Mouse (Mus musculus): Measurements from ENCODE around the gene Hsf5. TPM values are rescaled to one million over a fixed set of nuclear protein-coding genes. Genes with fewer than 3 reads are reported as not detected.
A peak's percentile ranks its signal among the peaks of the same experiment; 100 is the strongest.

Hsf5 gene
- polyA plus RNA-seq, 1 experiment from 2014 or later: 0.49 TPM

DNA sequence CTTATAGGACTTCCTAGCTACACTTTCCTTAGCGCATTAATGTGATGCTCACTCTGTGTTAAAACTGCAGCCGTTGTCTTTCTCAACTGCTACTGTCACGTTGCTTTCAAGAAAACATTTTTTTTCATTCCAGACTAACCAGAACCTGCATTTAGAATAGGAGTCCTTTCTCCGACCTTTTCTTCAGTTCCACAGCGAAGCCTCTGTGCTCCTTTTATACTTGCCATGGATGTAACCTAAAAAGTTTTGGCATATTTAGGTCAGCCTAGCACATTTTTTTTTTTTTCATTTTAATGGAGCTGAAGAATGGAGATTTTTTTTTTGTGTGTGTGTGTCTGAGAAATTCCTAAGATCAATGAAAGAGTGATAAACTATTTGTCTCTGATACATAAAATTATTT, 1.4 kb upstream of the Hsf5 start:
- Histone ChIP-seq H3K4me1 (no peaks in the 10 kb centered on the region), H3K27me3 (no peaks in the 10 kb centered on the region), H3K4me2 (no peak overlapping the region), H3K9ac (no peak overlapping the region), H3K9me3 (peaks cover 6% of the 10 kb centered on the region), H3K27ac (no peak overlapping the region), H3K4me3 (replicated peaks) (no peak overlapping the region), H3K36me3 (replicated peaks) (peaks cover 87% of the 10 kb centered on the region)
- no peak for ATAC-seq (ENCODE audit: low FRiP score)
- 95% methylated on average over 5 of the region's 5 CpGs for WGBS

DNA sequence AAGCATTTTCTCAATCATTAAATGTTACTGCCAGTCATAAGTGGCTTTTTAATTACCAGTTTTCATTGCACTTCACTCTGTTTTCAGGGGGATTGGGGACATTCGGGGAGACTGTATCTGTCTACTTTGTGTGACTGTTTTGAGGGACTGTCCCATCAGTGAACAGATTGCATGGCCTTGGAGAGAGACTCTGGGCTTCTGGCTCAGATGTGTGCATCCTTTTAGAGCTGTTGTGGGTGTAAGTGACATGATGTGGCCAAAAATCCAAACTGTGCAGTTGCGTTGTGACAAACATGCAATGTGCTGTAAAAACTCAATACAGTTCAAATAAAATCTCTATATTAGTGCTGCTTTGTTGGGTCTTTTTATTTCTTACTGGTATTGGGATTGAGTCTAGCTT, 1.0 kb upstream of the Hsf5 start:
- Histone ChIP-seq H3K9me3 (peaks cover 6% of the 10 kb centered on the region), H3K27ac (no peak overlapping the region), H3K9ac (no peak overlapping the region), H3K4me2 (no peak overlapping the region), H3K36me3 (replicated peaks) (peaks cover 85% of the 10 kb centered on the region), H3K4me3 (replicated peaks) (no peak overlapping the region), H3K27me3 (no peaks in the 10 kb centered on the region), H3K4me1 (no peaks in the 10 kb centered on the region)
- ATAC-seq (ENCODE audit: low FRiP score): no peak
- WGBS: 98% methylated on average over 2 of the region's 2 CpGs

DNA sequence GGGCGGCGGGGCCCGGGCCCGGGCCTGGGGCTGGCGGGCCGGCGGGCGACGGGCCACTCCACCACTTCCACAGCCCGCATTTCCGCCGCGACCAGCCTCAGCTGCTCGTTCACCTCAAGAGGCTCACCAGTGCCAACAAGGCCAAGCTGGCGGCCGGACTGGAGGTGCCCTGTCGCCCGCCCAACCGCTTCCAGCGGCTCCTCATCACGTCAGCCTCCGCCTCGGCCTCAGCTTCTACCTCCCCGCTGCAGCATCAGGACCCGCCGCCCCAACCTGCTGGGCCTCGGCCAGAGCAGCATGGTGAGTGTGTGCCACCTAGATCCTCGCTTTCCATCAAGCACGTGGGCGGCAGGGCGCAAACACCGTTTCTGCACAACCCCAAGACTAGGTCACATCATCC, 642 bp downstream of the Hsf5 start:
- no peak overlapping the region for H3K27ac ChIP-seq
- no peak overlapping the region for H3K4me2 ChIP-seq
- no peak for ATAC-seq (ENCODE audit: low FRiP score)
- peaks cover 6% of the 10 kb centered on the region for H3K9me3 ChIP-seq
- no peaks in the 10 kb centered on the region for H3K4me1 ChIP-seq
- H3K36me3 ChIP-seq (replicated peaks): peaks cover 71% of the 10 kb centered on the region
- no peak overlapping the region for H3K9ac ChIP-seq
- no peaks in the 10 kb centered on the region for H3K27me3 ChIP-seq
- WGBS: 98% methylated on average over 32 of the region's 32 CpGs
- no peak overlapping the region for H3K4me3 ChIP-seq (replicated peaks)

DNA sequence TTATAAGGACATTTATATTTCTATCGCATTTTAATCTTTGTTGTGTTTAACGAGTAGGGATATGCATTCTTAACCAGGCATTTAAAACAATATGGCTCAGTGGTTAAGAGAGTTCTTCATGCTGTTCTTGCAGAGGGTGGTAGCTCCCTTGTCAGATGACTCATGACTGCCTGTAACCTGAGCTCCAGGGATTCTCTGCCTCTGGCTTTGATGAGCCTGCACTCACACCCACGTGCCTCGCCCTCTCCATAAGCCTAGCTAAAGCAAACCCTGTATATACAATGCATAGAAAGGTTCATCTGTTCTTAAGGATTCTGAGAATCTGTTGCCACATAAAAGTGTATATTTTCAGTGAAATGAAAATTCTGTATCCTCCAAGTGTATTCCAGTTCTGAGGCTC, 6.2 kb downstream of the Hsf5 start:
- Histone ChIP-seq H3K27ac (no peak overlapping the region), H3K4me3 (replicated peaks) (no peak overlapping the region), H3K4me2 (no peak overlapping the region), H3K9me3 (no peaks in the 10 kb centered on the region), H3K9ac (no peak overlapping the region), H3K36me3 (replicated peaks) (peaks cover 51% of the 10 kb centered on the region), H3K4me1 (no peaks in the 10 kb centered on the region), H3K27me3 (no peaks in the 10 kb centered on the region)
- ATAC-seq (ENCODE audit: low FRiP score): no peak
- WGBS: 85% methylated on average over 4 of the region's 4 CpGs

DNA sequence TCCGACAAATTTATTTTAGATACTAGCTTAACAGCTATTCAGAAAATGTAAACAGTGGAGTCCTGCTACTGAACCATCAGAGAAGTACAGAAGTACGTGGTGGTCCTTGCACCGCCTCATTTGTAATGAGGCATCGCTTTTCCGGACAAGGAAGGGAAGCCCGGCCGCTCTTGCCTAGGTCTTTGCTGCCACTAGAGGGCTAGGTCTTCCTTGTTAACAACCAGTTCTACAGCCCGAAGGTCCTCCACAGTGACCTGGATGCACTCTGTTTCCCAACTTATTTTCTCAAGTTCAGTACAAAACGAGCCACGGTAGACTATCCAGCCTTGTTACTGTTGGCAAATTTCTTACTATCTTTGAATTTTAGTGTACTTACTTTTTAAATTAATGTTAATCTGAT, 12.9 kb downstream of the Hsf5 start:
- Histone ChIP-seq H3K4me2 (no peak overlapping the region), H3K36me3 (replicated peaks) (peaks cover 13% of the 10 kb centered on the region), H3K4me3 (replicated peaks) (no peak overlapping the region), H3K9ac (no peak overlapping the region), H3K27me3 (no peaks in the 10 kb centered on the region), H3K27ac (no peak overlapping the region), H3K4me1 (no peaks in the 10 kb centered on the region), H3K9me3 (no peaks in the 10 kb centered on the region)
- ATAC-seq (ENCODE audit: low FRiP score): no peak
- 39% methylated on average over 10 of the region's 10 CpGs for WGBS

DNA sequence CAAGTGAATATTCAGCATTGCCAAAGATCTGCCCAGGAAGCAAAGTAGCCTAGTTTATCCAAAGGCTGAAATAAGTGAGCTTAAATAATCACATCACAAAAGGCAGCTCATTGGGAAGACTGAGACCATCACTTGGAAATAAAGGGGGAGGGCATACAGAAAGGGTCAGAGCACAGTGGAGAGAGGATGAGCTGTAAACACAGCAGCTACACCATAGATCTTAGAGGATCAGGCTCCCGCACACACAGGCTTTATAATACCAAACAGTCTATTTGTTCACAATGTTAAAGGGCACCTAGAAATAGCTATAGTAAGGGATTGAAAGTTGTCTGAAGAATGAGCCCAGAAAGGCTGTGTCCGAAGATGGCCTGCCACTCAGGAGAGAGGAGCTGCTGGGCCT, 21.8 kb downstream of the Hsf5 start:
- Histone ChIP-seq H3K4me2 (peak overlapping the region; percentile 76), H3K9ac (peak overlapping the region; percentile 70), H3K4me1 (peaks cover 6% of the 10 kb centered on the region), H3K27me3 (no peaks in the 10 kb centered on the region), H3K27ac (no peak overlapping the region), H3K9me3 (no peaks in the 10 kb centered on the region), H3K36me3 (replicated peaks) (no peaks in the 10 kb centered on the region; the same call in 1 of the 2 replicates), H3K4me3 (replicated peaks) (peak overlapping the region; percentile 44)
- WGBS: 11% methylated on average over 2 of the region's 2 CpGs
- ATAC-seq (ENCODE audit: low FRiP score): no peak

DNA sequence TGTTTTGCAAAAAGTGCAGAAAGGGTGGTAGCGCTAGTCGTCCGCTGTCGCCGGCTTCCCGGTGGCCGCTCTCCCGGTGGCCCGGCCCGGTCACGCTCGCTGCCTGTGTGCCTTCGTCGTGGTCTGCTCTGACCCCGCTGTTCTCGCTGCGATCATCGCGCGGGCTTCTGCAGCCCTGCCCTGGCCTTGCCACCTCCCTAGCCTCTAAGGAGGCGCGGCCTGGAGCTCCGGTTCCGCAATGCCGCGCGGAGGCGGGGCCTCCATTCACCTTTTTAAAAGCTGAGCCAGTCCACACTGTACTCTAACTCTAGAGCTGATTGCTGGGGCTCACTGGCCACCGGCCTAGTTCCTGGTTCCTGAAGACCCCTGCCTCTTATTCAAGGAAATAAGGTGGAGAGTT, 22.2 kb downstream of the Hsf5 start:
- WGBS: under 1% methylated on average over 29 of the region's 29 CpGs
- Histone ChIP-seq H3K36me3 (replicated peaks) (no peaks in the 10 kb centered on the region; the same call in 1 of the 2 replicates), H3K4me2 (peak overlapping the region; percentile 76), H3K27me3 (no peaks in the 10 kb centered on the region), H3K4me3 (replicated peaks) (peak overlapping the region; percentile 44), H3K9ac (peak overlapping the region; percentile 70), H3K27ac (no peak overlapping the region), H3K9me3 (no peaks in the 10 kb centered on the region), H3K4me1 (peaks cover 6% of the 10 kb centered on the region)
- peak; percentile 51; the same call in 1 of the 2 replicates for ATAC-seq (ENCODE audit: low FRiP score)

DNA sequence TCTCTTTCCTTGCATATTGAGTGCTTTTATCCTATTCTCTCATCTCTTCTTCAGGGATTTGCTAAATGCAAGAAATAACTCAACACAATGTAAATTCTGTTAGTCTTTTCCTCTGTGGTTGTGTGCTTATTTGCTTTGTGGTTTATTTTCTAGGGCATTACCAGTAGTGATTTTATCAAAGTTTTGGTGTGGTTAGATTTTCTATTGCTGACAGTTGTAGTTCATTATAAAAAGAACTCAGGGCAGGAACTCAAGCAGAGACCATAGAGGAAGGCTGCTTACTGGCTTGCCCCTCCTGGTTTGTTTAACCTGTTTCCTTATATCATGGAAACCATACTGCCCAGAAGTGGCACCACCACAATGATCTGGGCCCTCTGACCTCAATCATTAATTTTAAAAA, 25.9 kb downstream of the Hsf5 start:
- Histone ChIP-seq H3K4me3 (replicated peaks) (no peak overlapping the region), H3K4me2 (no peak overlapping the region), H3K9ac (no peak overlapping the region), H3K9me3 (no peaks in the 10 kb centered on the region), H3K27me3 (no peaks in the 10 kb centered on the region), H3K27ac (no peak overlapping the region), H3K4me1 (peaks cover 6% of the 10 kb centered on the region), H3K36me3 (replicated peaks) (no peaks in the 10 kb centered on the region)
- no peak for ATAC-seq (ENCODE audit: low FRiP score)

DNA sequence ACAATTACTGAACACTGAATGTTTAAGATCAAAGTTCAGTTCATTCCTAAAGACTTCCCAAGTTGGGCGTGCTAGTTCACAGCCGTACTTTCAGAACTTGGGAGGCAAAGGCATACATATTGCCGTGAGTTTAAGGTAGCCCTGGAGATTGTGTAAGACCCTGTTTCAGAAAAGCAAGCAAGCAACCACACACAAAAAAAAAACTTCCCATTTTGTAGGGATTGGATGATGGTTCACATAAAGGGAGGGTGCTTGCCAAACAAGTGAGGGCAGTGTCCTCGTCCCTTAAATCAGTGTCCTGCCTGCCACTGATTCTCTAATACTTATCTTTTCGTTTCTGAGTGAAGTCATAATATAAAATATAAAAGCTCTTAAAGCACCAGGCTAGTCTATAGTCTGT, 37.7 kb downstream of the Hsf5 start:
- Histone ChIP-seq H3K9ac (no peak overlapping the region), H3K27me3 (no peaks in the 10 kb centered on the region), H3K4me3 (replicated peaks) (no peak overlapping the region), H3K27ac (no peak overlapping the region), H3K4me1 (no peaks in the 10 kb centered on the region), H3K4me2 (no peak overlapping the region), H3K9me3 (no peaks in the 10 kb centered on the region), H3K36me3 (replicated peaks) (no peaks in the 10 kb centered on the region)
- WGBS: 86% methylated on average over 5 of the region's 5 CpGs
- ATAC-seq (ENCODE audit: low FRiP score): no peak

DNA sequence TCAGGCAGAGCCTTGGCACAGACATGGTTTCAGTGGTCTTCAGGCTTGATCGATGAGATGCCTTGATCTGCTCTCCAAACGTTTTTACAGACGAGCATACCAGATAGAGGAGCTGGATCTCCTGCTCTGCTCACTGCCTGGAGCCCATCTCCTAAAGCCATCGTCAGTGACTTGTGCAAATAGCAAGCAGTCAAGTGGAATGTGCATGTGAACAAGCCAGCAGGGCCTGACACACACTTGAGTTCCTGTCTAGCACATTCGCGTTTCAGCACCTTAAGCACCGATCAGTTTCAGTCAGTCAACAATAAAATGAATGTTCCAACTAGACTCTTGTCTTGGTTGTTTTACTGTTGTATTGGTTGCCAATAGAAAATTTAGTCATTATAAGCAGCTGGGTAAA, 42.3 kb downstream of the Hsf5 start:
- Histone ChIP-seq H3K9ac (no peak overlapping the region), H3K9me3 (no peaks in the 10 kb centered on the region), H3K4me1 (peaks cover 10% of the 10 kb centered on the region), H3K27me3 (peaks cover 13% of the 10 kb centered on the region), H3K4me2 (no peak overlapping the region), H3K27ac (no peak overlapping the region), H3K36me3 (replicated peaks) (no peaks in the 10 kb centered on the region), H3K4me3 (replicated peaks) (no peak overlapping the region)
- WGBS: 81% methylated on average over 7 of the region's 7 CpGs
- ATAC-seq (ENCODE audit: low FRiP score): no peak

DNA sequence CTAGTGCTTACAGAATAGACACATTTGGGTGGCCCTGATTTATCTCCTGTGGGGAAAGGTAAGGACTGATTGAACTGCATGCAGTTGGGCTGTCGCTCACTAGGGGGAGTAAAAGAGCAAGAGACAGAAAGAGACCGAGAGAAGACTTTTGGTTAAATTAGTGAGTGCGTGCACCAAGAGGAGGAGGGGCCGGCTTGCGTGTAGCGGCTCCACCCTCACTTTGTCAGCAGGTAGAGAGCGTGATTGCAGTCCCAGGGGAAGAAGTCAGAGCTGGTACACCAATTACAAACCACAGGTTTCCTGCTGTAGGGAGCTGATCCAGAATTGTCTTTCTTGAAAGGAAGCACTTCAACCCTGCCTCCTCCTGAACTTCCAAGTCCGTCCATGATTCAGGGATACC, 45.4 kb downstream of the Hsf5 start, which contains the start of gene Rnf43:
Rnf43 (plus strand) TSS at position 316 of the 400 bp plus-strand sequence.
- Histone ChIP-seq H3K36me3 (replicated peaks) (no peaks in the 10 kb centered on the region), H3K9ac (peak within 1 kb of the TSS; percentile 5; the same call in 1 of the 2 replicates), H3K4me3 (replicated peaks) (peak within 1 kb of the TSS; percentile 38), H3K9me3 (no peaks in the 10 kb centered on the region), H3K4me1 (peaks cover 10% of the 10 kb centered on the region), H3K27me3 (peaks cover 18% of the 10 kb centered on the region), H3K4me2 (peak within 1 kb of the TSS; percentile 61), H3K27ac (no peak within 1 kb of the TSS)
- 0% methylated on average over 8 of the region's 8 CpGs for WGBS
- peak; percentile 49; the same call in 1 of the 2 replicates for ATAC-seq (ENCODE audit: low FRiP score)

DNA sequence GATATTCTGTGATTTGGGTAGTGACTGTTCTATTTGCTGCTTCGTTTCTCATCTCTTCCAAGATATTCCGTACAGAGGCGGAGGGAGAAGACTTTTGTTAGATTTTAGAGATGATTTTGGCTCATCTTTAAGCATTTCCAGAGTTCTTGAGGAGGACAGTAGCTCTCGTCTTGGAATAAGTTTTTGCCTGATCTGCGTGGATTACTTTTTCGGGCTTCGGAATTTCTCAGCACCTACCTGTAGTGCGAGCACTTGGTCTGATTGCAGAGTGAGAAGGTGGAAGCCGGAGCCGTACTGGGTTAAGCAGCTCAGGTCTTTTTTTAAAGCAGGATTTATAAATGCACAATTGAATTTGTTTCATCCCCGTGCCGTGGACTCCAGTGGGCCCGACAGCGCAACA, 45.9 kb downstream of the Hsf5 start:
- Histone ChIP-seq H3K4me1 (peaks cover 10% of the 10 kb centered on the region), H3K9ac (peak overlapping the region; percentile 5; the same call in 1 of the 2 replicates), H3K4me2 (peak overlapping the region; percentile 61), H3K9me3 (no peaks in the 10 kb centered on the region), H3K27ac (no peak overlapping the region), H3K27me3 (peaks cover 18% of the 10 kb centered on the region), H3K4me3 (replicated peaks) (peak overlapping the region; percentile 38), H3K36me3 (replicated peaks) (no peaks in the 10 kb centered on the region)
- ATAC-seq (ENCODE audit: low FRiP score): no peak
- WGBS: 8% methylated on average over 14 of the region's 14 CpGs

DNA sequence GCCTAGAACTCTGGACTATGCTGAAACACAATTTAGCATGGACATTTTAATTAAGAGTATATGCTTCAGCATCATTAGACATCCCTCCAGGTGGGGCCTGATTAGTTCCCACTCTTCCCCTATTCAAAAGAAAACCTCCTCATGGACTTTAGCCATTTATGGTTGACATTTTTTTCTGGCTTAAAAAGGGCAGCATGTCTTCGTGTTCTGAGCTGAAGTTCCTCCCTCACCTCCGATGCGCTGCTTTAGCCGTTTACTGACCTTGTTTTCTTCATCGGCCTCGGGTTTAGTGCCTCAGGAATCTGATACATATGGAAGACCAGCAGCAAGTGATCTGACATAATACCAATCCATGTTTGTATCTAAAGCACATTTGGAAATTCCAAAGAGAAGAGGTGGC, 47.0 kb downstream of the Hsf5 start:
- no peak overlapping the region for H3K27ac ChIP-seq
- ATAC-seq (ENCODE audit: low FRiP score): no peak
- 0 out of 2 replicates have a peak overlapping the region, but pooled peaks have one; percentile 8 for H3K4me2 ChIP-seq
- peaks cover 10% of the 10 kb centered on the region for H3K4me1 ChIP-seq
- H3K4me3 ChIP-seq (replicated peaks): no peak overlapping the region
- no peaks in the 10 kb centered on the region for H3K9me3 ChIP-seq
- WGBS: 75% methylated on average over 6 of the region's 6 CpGs
- H3K27me3 ChIP-seq: peaks cover 18% of the 10 kb centered on the region
- no peaks in the 10 kb centered on the region for H3K36me3 ChIP-seq (replicated peaks)
- H3K9ac ChIP-seq: no peak overlapping the region

Data from forebrain, embryonic 12.5 days (tissue).